Mouse (Mus musculus) kidney, adult 2 months (tissue): ENCODE measurements around the gene Btnl6. TPM values are rescaled to one million over a fixed set of nuclear protein-coding genes. Genes with fewer than 3 reads are reported as not detected.
"Not testable (repeated sequence)": the region's sequence is repeated elsewhere in the genome, so short reads cannot be mapped to it uniquely, and the experiment has no call there.

Experiments used
- DNase-seq: peaks from one replicate; pipeline ENCODE4 v3.0.0; 2021
- H3K27ac ChIP-seq: fragments of 200-500 bp; 2 replicates; pipeline ENCODE4 v1.5.1; 2012; ENCODE audit warnings: low read depth, low read length, control low read depth, inconsistent platforms; ENCODE audit not compliant: insufficient read depth
- H3K27me3 ChIP-seq: fragments of 200-500 bp; replicated peaks from 2 replicates; pipeline ENCODE4 v1.6.1; 2012; ENCODE audit warnings: mild to moderate bottlenecking, moderate library complexity, low read length, inconsistent platforms; ENCODE audit not compliant: control insufficient read depth, insufficient read depth
- H3K36me3 ChIP-seq: fragments of 200-500 bp; 2 replicates; pipeline ENCODE4 v1.6.1; 2012; ENCODE audit warnings: mild to moderate bottlenecking, moderate library complexity, low read length, inconsistent platforms; ENCODE audit not compliant: control insufficient read depth, insufficient read depth
- H3K4me1 ChIP-seq: fragments of 200-500 bp; 2 replicates; pipeline ENCODE4 v1.6.1; 2011; ENCODE audit warnings: low read length; ENCODE audit not compliant: control insufficient read depth, insufficient read depth
- H3K4me3 ChIP-seq: fragments of 200-500 bp; 2 replicates; pipeline ENCODE4 v1.5.1; 2011; ENCODE audit warnings: mild to moderate bottlenecking, low read depth, low read length, control low read depth; ENCODE audit not compliant: insufficient read depth
- CTCF ChIP-seq: fragments of 200-500 bp; conservative IDR thresholded peaks from 2 replicates; pipeline ENCODE4 v1.5.1; 2011; ENCODE audit warnings: low read depth, mild to moderate bottlenecking, control low read depth, low read length, moderate library complexity, mixed read lengths; ENCODE audit not compliant: insufficient read depth, insufficient read length
- POLR2A ChIP-seq: fragments of 200-500 bp; IDR thresholded peaks from one replicate; pipeline ENCODE4 v1.6.1; 2011; ENCODE audit warnings: low read depth, low read length, control low read depth
- WGBS: fragments of 180-500 bp; shearing (Covaris S2); methylation state at CpG from one replicate; pipeline ENCODE4 v1.1.7; 2018; 5-methylcytosine and 5-hydroxymethylcytosine counted together
- polyA plus RNA-seq: library from polyadenylated mRNA; depleted of rRNA; stranded (reverse); fragments of >200 nt; gene quantifications from 2 replicates; pipeline ENCODE4 v1.2.3, GENCODE M21; 2012

Gene Btnl6
- polyA plus RNA-seq, 1 experiment: not detected

GRCm38 (mm10) chr17:34496539-34496938, 20.6 kb downstream of the Btnl6 start:
- WGBS: 94% methylated on average over 1 of the region's 2 CpGs
- TF ChIP-seq CTCF (no peak), POLR2A (no peak)
- Histone ChIP-seq H3K27ac (no peak overlapping the region), H3K27me3 (no peaks in the 10 kb centered on the region), H3K36me3 (no peaks in the 10 kb centered on the region), H3K4me3 (no peak overlapping the region), H3K4me1 (no peaks in the 10 kb centered on the region)
- DNase-seq: no peak

GRCm38 (mm10) chr17:34495156-34495555, 22.0 kb downstream of the Btnl6 start:
- not testable (repeated sequence) for DNase-seq, H3K4me3 ChIP-seq, H3K36me3 ChIP-seq, H3K4me1 ChIP-seq, H3K27me3 ChIP-seq, H3K27ac ChIP-seq
- 84% methylated on average over 2 of the region's 2 CpGs for WGBS

GRCm38 (mm10) chr17:34492796-34493195, 24.4 kb downstream of the Btnl6 start:
- Histone ChIP-seq H3K4me1 (no peaks in the 10 kb centered on the region), H3K27ac (no peak overlapping the region), H3K27me3 (no peaks in the 10 kb centered on the region), H3K36me3 (no peaks in the 10 kb centered on the region), H3K4me3 (no peak overlapping the region)
- no peak for TF ChIP-seq POLR2A
- no peak for TF ChIP-seq CTCF
- no peak for DNase-seq

- 70% methylated on average over 5 of the region's 5 CpGs for WGBS
- not testable (repeated sequence) for H3K4me3 ChIP-seq, DNase-seq, H3K27me3 ChIP-seq, H3K27ac ChIP-seq, H3K4me1 ChIP-seq, H3K36me3 ChIP-seq
Observed at GRCm38 (mm10) chr17:34477238-34478013, 39.7 kb downstream of the Btnl6 start, which contains the start of gene Btnl4. Gene Btnl4 (minus strand): TSS chr17:34477318.

- no peaks in the 10 kb centered on the region for H3K27me3 ChIP-seq
- DNase-seq: no peak
- no peak overlapping the region for H3K4me3 ChIP-seq
- no peak for TF ChIP-seq CTCF
- TF ChIP-seq POLR2A: no peak
- no peaks in the 10 kb centered on the region for H3K4me1 ChIP-seq
- WGBS: 67% methylated on average over 2 of the region's 2 CpGs
- no peak overlapping the region for H3K27ac ChIP-seq
- no peaks in the 10 kb centered on the region for H3K36me3 ChIP-seq
Observed at GRCm38 (mm10) chr17:34476427-34476826, 40.7 kb downstream of the Btnl6 start.

GRCm38 (mm10) chr17:34475060-34475459, 42.1 kb downstream of the Btnl6 start:
- no peaks in the 10 kb centered on the region for H3K4me1 ChIP-seq
- no peak for TF ChIP-seq POLR2A
- TF ChIP-seq CTCF: no peak
- no peak overlapping the region for H3K27ac ChIP-seq
- DNase-seq: no peak
- H3K36me3 ChIP-seq: no peaks in the 10 kb centered on the region
- H3K27me3 ChIP-seq: no peaks in the 10 kb centered on the region; the same call in 1 of the 2 replicates
- 78% methylated on average over 3 of the region's 3 CpGs for WGBS
- H3K4me3 ChIP-seq: no peak overlapping the region

- 69% methylated on average over 2 of the region's 2 CpGs for WGBS
Observed at GRCm38 (mm10) chr17:34470491-34470890, 46.7 kb downstream of the Btnl6 start.

GRCm38 (mm10) chr17:34465906-34466305, 51.2 kb downstream of the Btnl6 start:
- not testable (repeated sequence) for H3K27me3 ChIP-seq, DNase-seq, H3K27ac ChIP-seq, H3K4me3 ChIP-seq, H3K4me1 ChIP-seq, H3K36me3 ChIP-seq

More at GRCm38 (mm10) chr17:34470491-34470890, 46.7 kb downstream of the Btnl6 start:
- no peaks in the 10 kb centered on the region for H3K36me3 ChIP-seq
- H3K27me3 ChIP-seq: no peaks in the 10 kb centered on the region; the same call in 1 of the 2 replicates
- TF ChIP-seq POLR2A (no peak), CTCF (no peak)
- no peak overlapping the region for H3K4me3 ChIP-seq
- no peak for DNase-seq
- no peak overlapping the region for H3K27ac ChIP-seq
- H3K4me1 ChIP-seq: no peaks in the 10 kb centered on the region
